Mouse (Mus musculus) liver, embryonic 14.5 days (tissue): ENCODE data around the gene Snap25.

Experiments used
- CTCF ChIP-seq: IDR thresholded peaks from 2 replicates; pipeline ENCODE4 v1.5.1; 2016; ENCODE audit warnings: antibody characterized with exemption, low read depth, control low read depth
- EP300 ChIP-seq: IDR thresholded peaks from 2 replicates; pipeline ENCODE4 v1.6.1; 2016; ENCODE audit warnings: antibody characterized with exemption, low read depth

DNA sequence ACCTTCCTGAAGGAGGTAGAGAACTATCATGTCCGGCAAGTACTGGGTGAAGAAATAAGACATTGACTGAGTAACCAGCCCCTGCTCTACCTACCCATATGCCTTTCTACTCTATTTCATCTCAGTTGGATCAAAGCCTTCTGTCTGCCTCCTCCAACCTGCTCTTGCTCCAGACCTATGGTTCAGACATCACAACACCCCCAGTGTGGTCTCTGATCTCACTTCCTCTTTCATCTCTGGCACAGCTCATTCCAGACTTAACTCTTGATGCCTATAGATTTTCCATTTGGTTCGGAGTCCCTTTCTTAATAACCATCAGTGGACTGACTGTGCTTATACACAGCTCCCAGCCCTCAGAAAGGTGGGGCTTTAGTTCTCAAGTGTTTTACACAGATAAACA is 37.1 kb upstream of the Snap25 start:
- TF ChIP-seq CTCF: no peak
- TF ChIP-seq EP300: no peak
